Mouse (Mus musculus) ES-E14 (cell line): ENCODE measurements at regions not wholly inside any gene's neighbourhood (a gene's known extent, or its start where the extent isn't known, plus 50 kb on each side); places are given as distances from the start of the nearest gene placed in this dataset.

ENCODE experiments used
- DNase-seq: peaks from one replicate; pipeline ENCODE4 v3.0.0-alpha.2; 2013; ENCODE audit warnings: low read depth, low spot score
- H3K27ac ChIP-seq: 2 replicates; pipeline ENCODE4 v1.5.1; 2012; ENCODE audit warnings: low read depth, mild to moderate bottlenecking, low read length, moderate library complexity, mixed read lengths; ENCODE audit not compliant: poor library complexity, insufficient read depth, severe bottlenecking
- H3K36me3 ChIP-seq: 2 replicates; pipeline ENCODE4 v1.6.1; 2012; ENCODE audit warnings: mild to moderate bottlenecking, low read length, moderate library complexity, mixed read lengths; ENCODE audit not compliant: control insufficient read depth, poor library complexity, insufficient read depth, severe bottlenecking
- H3K4me1 ChIP-seq, 2 experiments: fragments of 150-350 bp in 1 of 2; sonication (generic) in 1 of 2; 2 replicates each; pipeline ENCODE4 v1.6.1; 2012; ENCODE audit warnings: low read length in 2 of 2, mild to moderate bottlenecking in 1 of 2, mixed read lengths in 1 of 2; ENCODE audit not compliant: control insufficient read depth in 2 of 2, insufficient read depth in 2 of 2, poor library complexity in 1 of 2
- H3K4me3 ChIP-seq, 2 experiments: fragments of 150-350 bp in 1 of 2; sonication (generic) in 1 of 2; 2 replicates each; pipeline ENCODE4 v1.5.1; 2012; ENCODE audit warnings: low read length in 2 of 2, low read depth in 1 of 2, mild to moderate bottlenecking in 1 of 2, mixed read lengths in 1 of 2; ENCODE audit not compliant: insufficient read depth in 1 of 2, poor library complexity in 1 of 2, severe bottlenecking in 1 of 2
- H3K9ac ChIP-seq: 2 replicates; pipeline ENCODE4 v1.6.1; 2012; ENCODE audit warnings: low read depth, mild to moderate bottlenecking, low read length, mixed read lengths; ENCODE audit not compliant: poor library complexity, insufficient read depth, severe bottlenecking
- H3K9me3 ChIP-seq: fragments of 150-350 bp; sonication (generic); 2 replicates; pipeline ENCODE4 v1.6.1; 2012; ENCODE audit warnings: low read depth, mild to moderate bottlenecking, low read length; ENCODE audit not compliant: control insufficient read depth, insufficient read depth
- CHD2 ChIP-seq: IDR thresholded peaks from 2 replicates; pipeline ENCODE4 v1.6.1; 2014; ENCODE audit warnings: mild to moderate bottlenecking, low read depth, low read length, inconsistent platforms
- HCFC1 ChIP-seq: IDR thresholded peaks from 2 replicates; pipeline ENCODE4 v1.6.1; 2012; ENCODE audit warnings: low read length, inconsistent platforms, borderline replicate concordance; ENCODE audit not compliant: insufficient read depth
- MAFK ChIP-seq: IDR thresholded peaks from 2 replicates; pipeline ENCODE4 v1.6.1; 2014; ENCODE audit warnings: mild to moderate bottlenecking, low read depth, low read length, inconsistent platforms; ENCODE audit not compliant: insufficient read depth
- ZC3H11A ChIP-seq: IDR thresholded peaks from 2 replicates; pipeline ENCODE4 v1.6.1; 2012; ENCODE audit warnings: low read depth, mild to moderate bottlenecking, inconsistent platforms, low read length, borderline replicate concordance
- ZNF384 ChIP-seq: IDR thresholded peaks from 2 replicates; pipeline ENCODE4 v1.6.1; 2012; ENCODE audit warnings: low read depth, low read length, inconsistent platforms
- in situ Hi-C, 2 experiments: fragments of 600-800 bp; cut with MboI; formaldehyde crosslinking; loops; one replicate each; pipeline ENCODE4 v1.15.1; 2025; ENCODE audit warnings: low sequenced_read_pairs in 2 of 2, inconsistent platforms in 1 of 2; ENCODE audit not compliant: unreplicated experiment in 2 of 2

- Histone ChIP-seq H3K27ac (no peak overlapping the region), H3K4me3 (no peak overlapping the region), H3K36me3 (no peaks in the 10 kb centered on the region), H3K9me3 (no peaks in the 10 kb centered on the region), H3K9ac (no peak overlapping the region), H3K4me1 (no peaks in the 10 kb centered on the region)
- no peak for TF ChIP-seq ZNF384
- TF ChIP-seq CHD2: no peak
- no peak for TF ChIP-seq ZC3H11A
- TF ChIP-seq MAFK: no peak
- no peak for TF ChIP-seq HCFC1
- no peak for DNase-seq
- in situ Hi-C loops: no loop called here
Observed at GRCm38 (mm10) chr15:59227293-59227692, 338.2 kb downstream of the Gm49356 start.

- Histone ChIP-seq H3K9me3 (no peaks in the 10 kb centered on the region), H3K36me3 (no peaks in the 10 kb centered on the region), H3K27ac (no peak overlapping the region), H3K9ac (no peak overlapping the region), H3K4me3 (no peak overlapping the region), H3K4me1 (no peaks in the 10 kb centered on the region)
- in situ Hi-C loops: no loop called here
- DNase-seq: no peak
- TF ChIP-seq ZC3H11A (no peak), MAFK (no peak), ZNF384 (no peak), CHD2 (no peak), HCFC1 (no peak)
Observed at GRCm38 (mm10) chr15:59230536-59230935, 341.4 kb downstream of the Gm49356 start.

DNA sequence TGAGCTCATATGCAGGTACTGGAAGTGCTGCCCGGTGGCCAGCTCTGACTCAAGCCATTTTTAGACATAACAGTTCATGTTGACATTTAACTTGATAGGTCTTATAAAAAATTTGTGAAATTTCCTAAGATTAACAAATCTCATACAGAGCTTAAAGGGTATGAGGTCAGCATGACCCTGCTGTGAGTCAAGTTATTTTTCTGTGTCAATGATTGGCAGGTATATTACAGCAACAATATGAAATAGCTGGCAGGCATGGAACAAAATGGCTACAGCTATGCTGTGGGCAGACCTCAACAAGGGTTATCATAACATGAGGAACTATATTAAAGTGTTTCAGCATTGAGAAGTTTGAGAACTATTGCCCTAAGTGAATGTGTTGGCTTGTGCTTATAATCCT, 342.6 kb downstream of the Gm49356 start:
- no peak for DNase-seq
- Histone ChIP-seq H3K4me1 (no peaks in the 10 kb centered on the region), H3K36me3 (no peaks in the 10 kb centered on the region), H3K27ac (no peak overlapping the region), H3K4me3 (no peak overlapping the region), H3K9me3 (no peaks in the 10 kb centered on the region), H3K9ac (no peak overlapping the region)
- in situ Hi-C loops: no loop called here
- no peak for TF ChIP-seq CHD2
- no peak for TF ChIP-seq ZNF384
- no peak for TF ChIP-seq MAFK
- no peak for TF ChIP-seq ZC3H11A
- TF ChIP-seq HCFC1: no peak

- TF ChIP-seq HCFC1: no peak
- no peak for TF ChIP-seq MAFK
- TF ChIP-seq ZNF384: no peak
- no peak for TF ChIP-seq ZC3H11A
- TF ChIP-seq CHD2: no peak
- H3K36me3 ChIP-seq: no peaks in the 10 kb centered on the region
- DNase-seq: no peak
- H3K4me3 ChIP-seq: no peak overlapping the region
- H3K4me1 ChIP-seq: no peaks in the 10 kb centered on the region
- no peak overlapping the region for H3K9ac ChIP-seq
- in situ Hi-C loops: no loop called here
- H3K9me3 ChIP-seq: no peaks in the 10 kb centered on the region
- H3K27ac ChIP-seq: no peak overlapping the region
Observed at GRCm38 (mm10) chr15:59232290-59232689, 343.2 kb downstream of the Gm49356 start.

DNA sequence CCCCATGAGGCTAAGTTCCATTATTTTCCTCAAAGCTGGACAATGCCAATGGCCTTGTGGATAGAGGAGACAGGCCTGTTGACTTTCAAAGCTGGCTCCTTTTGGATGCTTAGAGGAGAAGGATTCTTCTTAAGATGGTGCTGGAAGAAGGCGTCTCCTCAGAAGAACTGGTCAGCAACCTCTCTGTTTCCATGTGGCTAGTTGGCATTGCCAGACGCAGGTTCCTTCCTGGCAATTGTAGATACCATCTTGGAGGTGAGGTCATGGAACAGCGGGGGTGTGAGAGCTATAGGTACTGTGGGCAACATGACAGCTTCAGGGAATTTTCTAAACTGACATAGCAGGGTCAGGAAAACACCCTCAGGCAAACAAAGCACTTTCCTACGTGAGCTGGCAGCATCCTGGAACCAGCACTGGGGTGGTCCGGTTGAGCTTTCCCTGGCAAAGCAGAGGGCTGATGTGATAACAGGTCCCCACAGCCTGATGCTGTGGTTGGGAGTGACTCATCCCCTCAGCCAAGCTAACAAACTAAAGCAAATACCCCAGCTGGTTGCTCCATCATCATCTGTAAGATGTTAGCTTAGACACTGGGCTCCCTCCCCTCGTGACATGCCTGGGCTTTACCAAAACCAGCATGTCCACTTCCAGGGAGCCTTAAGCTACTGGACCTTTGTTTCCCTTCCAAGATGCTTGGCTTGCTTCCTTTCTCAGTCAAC, 348.5 kb downstream of the Gm49356 start:
- DNase-seq: no peak
- Histone ChIP-seq H3K9me3 (no peaks in the 10 kb centered on the region), H3K27ac (no peak overlapping the region), H3K36me3 (no peaks in the 10 kb centered on the region), H3K4me3 (no peak overlapping the region), H3K9ac (no peak overlapping the region), H3K4me1 (no peaks in the 10 kb centered on the region)
- TF ChIP-seq CHD2 (no peak), MAFK (no peak), ZNF384 (no peak), ZC3H11A (no peak), HCFC1 (no peak)
- in situ Hi-C loops: no loop called here
